Comparison of ENCODE assay signal across 8 mouse cellular contexts in genomic region chr9:120235054-120235453, GRCm38 (mm10).
DNase-seq lines count a peak whose midpoint lies in the region; ATAC-seq and TF ChIP-seq lines count a peak whose summit lies in the region.
"Not testable (repeated sequence)": the region's sequence is repeated elsewhere in the genome, so short reads cannot be mapped to it uniquely, and the experiment has no call there.

No protein-coding gene starts in this region.

- H3K9me3 ChIP-seq in ES-E14 (ENCODE audit: control insufficient read depth, insufficient read depth, low read depth, low read length); lung, embryonic 14.5 days (ENCODE audit: low read depth, low read length); neural tube, embryonic 11.5 days (ENCODE audit: control insufficient read depth, low read length): not testable (repeated sequence)

- H3K4me2 ChIP-seq in lung, embryonic 14.5 days; neural tube, embryonic 11.5 days (ENCODE audit: low read depth): not testable (repeated sequence)

- H3K27ac ChIP-seq in ES-E14 (ENCODE audit: insufficient read depth, low read depth, low read length, poor library complexity, severe bottlenecking); lung, embryonic 14.5 days (ENCODE audit: low read depth); neural tube, embryonic 11.5 days (ENCODE audit: low read depth, low read length): not testable (repeated sequence)

- not testable (repeated sequence) for H3K4me1 ChIP-seq in ES-E14 (ENCODE audit: control insufficient read depth in 2 of 2, insufficient read depth in 2 of 2, low read length in 2 of 2, poor library complexity in 1 of 2); lung, embryonic 14.5 days (ENCODE audit: insufficient read depth); neural tube, embryonic 11.5 days (ENCODE audit: control insufficient read depth, insufficient read depth, low read length)

- peak; percentile 45 for TF ChIP-seq CTCF in lung, embryonic 14.5 days (IDR thresholded peaks at IDR 0.05; ENCODE audit: low read depth)

- not testable (repeated sequence) for H3K36me3 ChIP-seq in ES-E14 (ENCODE audit: control insufficient read depth, insufficient read depth, low read length, poor library complexity, severe bottlenecking); lung, embryonic 14.5 days (ENCODE audit: insufficient read depth); neural tube, embryonic 11.5 days (ENCODE audit: control insufficient read depth, insufficient read depth, low read length)

- WGBS in lung, embryonic 14.5 days = 87% methylated on average over 4 of the region's 4 CpGs
- 85% methylated on average over 4 of the region's 4 CpGs for WGBS in neural tube, embryonic 11.5 days

- ATAC-seq in lung, embryonic 14.5 days (ENCODE audit: insufficient read depth); neural tube, embryonic 11.5 days (ENCODE audit: insufficient read depth, low FRiP score, low TSS enrichment): not testable (repeated sequence)

- H3K27me3 ChIP-seq in lung, embryonic 14.5 days (ENCODE audit: insufficient read depth, low read length); neural tube, embryonic 11.5 days (ENCODE audit: control insufficient read depth, insufficient read depth, low read length): not testable (repeated sequence)

- in situ Hi-C loops in ES-E14 (cut with MboI; ENCODE audit: low sequenced_read_pairs in 2 of 2, unreplicated experiment in 2 of 2) = not testable (repeated sequence)

- H3K4me3 ChIP-seq in ES-E14 (ENCODE audit: insufficient read depth in 1 of 2, low read depth in 1 of 2, low read length in 2 of 2, poor library complexity in 1 of 2, severe bottlenecking in 1 of 2); lung, embryonic 14.5 days (ENCODE audit: low read depth, low read length); neural tube, embryonic 11.5 days (ENCODE audit: low read depth, low read length): not testable (repeated sequence)

- not testable (repeated sequence) for H3K9ac ChIP-seq in ES-E14 (ENCODE audit: insufficient read depth, low read depth, low read length, poor library complexity, severe bottlenecking); lung, embryonic 14.5 days; neural tube, embryonic 11.5 days (ENCODE audit: low read length)

- peak; percentile 31 for DNase-seq in ES-E14 (ENCODE audit: low read depth, low spot score)
- DNase-seq in adrenal gland, postnatal 10 days = peak; percentile 40
- DNase-seq in embryo, embryonic 11 days = peak; percentile 26
- DNase-seq in induced T-regulatory cell, adult 2 months (ENCODE audit: low read depth) = peak; percentile 25
- DNase-seq in kidney, postnatal 4 days = peak; percentile 69 to 73
- DNase-seq in lung, embryonic 14.5 days = peak; percentile 33
- DNase-seq in neural tube, embryonic 11.5 days (ENCODE audit: low spot score) = peak; percentile 35
- peak; percentile 10 for DNase-seq in urinary bladder, postnatal 14 days (ENCODE audit: low spot score)

TF ChIP-seq in ES-E14, 5 proteins besides CTCF, POLR2A, EP300 and RAD21:
- TF ChIP-seq ZNF384 (IDR thresholded peaks at IDR 0.05; ENCODE audit: low read depth, low read length) = peak; percentile 96

Comparison
In these comparisons a context has a peak if more than half of its experiments do, and no peak if none do; other contexts are left out.
1. DNase-seq: peak in every context shown above with its lines; median percentile 71 in kidney, postnatal 4 days; 40 in adrenal gland, postnatal 10 days; 35 in neural tube, embryonic 11.5 days; 33 in lung, embryonic 14.5 days; 31 in ES-E14; 26 in embryo, embryonic 11 days; 25 in induced T-regulatory cell, adult 2 months; 10 in urinary bladder, postnatal 14 days.